11 mouse cellular contexts compared by ENCODE assay signal in the genomic region with DNA sequence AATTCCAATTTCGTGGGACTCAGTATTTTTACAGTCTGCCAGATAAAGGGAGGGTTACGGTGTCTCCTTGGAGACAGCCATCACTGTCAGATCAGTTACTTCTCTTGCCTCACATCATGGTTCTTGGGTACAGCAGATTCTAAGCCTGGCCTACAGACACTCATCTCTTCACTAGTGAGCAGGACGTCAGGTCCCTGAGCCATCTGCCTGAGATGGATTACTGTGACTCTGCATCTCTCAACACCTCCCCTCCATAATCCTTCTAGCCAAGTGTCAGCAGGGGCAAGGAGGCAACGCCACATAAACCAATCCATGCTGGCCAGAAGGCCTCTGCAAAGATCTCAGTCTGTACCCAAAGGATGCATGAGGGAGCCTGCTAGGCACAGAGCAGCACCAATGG. TPM values are rescaled to one million over a fixed set of nuclear protein-coding genes. Genes with fewer than 3 reads are reported as not detected.
DNase-seq lines count a peak whose midpoint lies in the region; ATAC-seq lines count a peak whose summit lies in the region.
"Had no signal": no experiment of that assay in that cellular context is flagged by ENCODE, and none has a peak within 500 bp of the region (broad histone marks: within the 10 kb centered on the region; RNA-seq: fewer than 3 reads in every experiment).

No protein-coding gene starts in this region.

- H3K27ac ChIP-seq in hindbrain, embryonic 10.5 days: peak overlapping the region; percentile 53; the same call in 1 of the 2 replicates
- no peak overlapping the region for H3K27ac ChIP-seq in hindbrain, embryonic 11.5 days (ENCODE audit: low read depth, low read length)
- H3K27ac ChIP-seq in midbrain, embryonic 10.5 days (replicated peaks): peak overlapping the region; percentile 61
- no peak overlapping the region for H3K27ac ChIP-seq in midbrain, embryonic 11.5 days (ENCODE audit: low read depth, low read length)
- H3K27ac ChIP-seq in limb, embryonic 10.5 days: 0 out of 2 replicates have a peak overlapping the region, but pooled peaks have one; percentile 4
- H3K27ac ChIP-seq: embryonic facial prominence, embryonic 15.5 days; liver, embryonic 14.5 days had no signal

- H3K9me3 ChIP-seq in hindbrain, embryonic 10.5 days: no peaks in the 10 kb centered on the region
- H3K9me3 ChIP-seq in hindbrain, embryonic 11.5 days (ENCODE audit: control insufficient read depth, low read length): no peaks in the 10 kb centered on the region
- no peaks in the 10 kb centered on the region for H3K9me3 ChIP-seq in midbrain, embryonic 10.5 days (replicated peaks)
- H3K9me3 ChIP-seq in midbrain, embryonic 11.5 days (ENCODE audit: control insufficient read depth, low read length): no peaks in the 10 kb centered on the region
- no peaks in the 10 kb centered on the region for H3K9me3 ChIP-seq in limb, embryonic 10.5 days (replicated peaks)
- H3K9me3 ChIP-seq: embryonic facial prominence, embryonic 15.5 days had no signal

- H3K4me3 ChIP-seq in hindbrain, embryonic 10.5 days: no peak overlapping the region
- no peak overlapping the region for H3K4me3 ChIP-seq in hindbrain, embryonic 11.5 days (ENCODE audit: low read depth, low read length)
- no peak overlapping the region for H3K4me3 ChIP-seq in midbrain, embryonic 10.5 days
- no peak overlapping the region for H3K4me3 ChIP-seq in midbrain, embryonic 11.5 days (ENCODE audit: low read depth, low read length)
- H3K4me3 ChIP-seq in limb, embryonic 10.5 days: no peak overlapping the region
- H3K4me3 ChIP-seq: embryonic facial prominence, embryonic 15.5 days; myocyte had no signal

- H3K4me2 ChIP-seq in hindbrain, embryonic 11.5 days (replicated peaks; ENCODE audit: low read depth, low read length): no peak overlapping the region
- no peak overlapping the region for H3K4me2 ChIP-seq in midbrain, embryonic 11.5 days
- H3K4me2 ChIP-seq: embryonic facial prominence, embryonic 15.5 days had no signal

- H3K27me3 ChIP-seq in hindbrain, embryonic 10.5 days (ENCODE audit: insufficient read depth, poor library complexity, severe bottlenecking): peaks cover 33% of the 10 kb centered on the region
- peaks cover 5% of the 10 kb centered on the region for H3K27me3 ChIP-seq in hindbrain, embryonic 11.5 days (ENCODE audit: control insufficient read depth, insufficient read depth, low read length)
- peaks cover 79% of the 10 kb centered on the region for H3K27me3 ChIP-seq in midbrain, embryonic 10.5 days (ENCODE audit: low read depth, poor library complexity, severe bottlenecking)
- H3K27me3 ChIP-seq in midbrain, embryonic 11.5 days (ENCODE audit: control insufficient read depth, insufficient read depth, low read length): no peaks in the 10 kb centered on the region; the same call in 1 of the 2 replicates
- H3K27me3 ChIP-seq in limb, embryonic 10.5 days (ENCODE audit: low read depth, poor library complexity, severe bottlenecking): peaks cover 17% of the 10 kb centered on the region

- no peak for DNase-seq in hindbrain, embryonic 10.5 days (ENCODE audit: low spot score)
- DNase-seq in hindbrain, embryonic 11.5 days (ENCODE audit: low spot score): no peak
- no peak for DNase-seq in midbrain, embryonic 10.5 days (ENCODE audit: low spot score)
- no peak for DNase-seq in midbrain, embryonic 11.5 days (ENCODE audit: low spot score, missing footprints)
- DNase-seq in cerebellum, postnatal 10 days: peak; percentile 79 to 86
- DNase-seq in limb, embryonic 10.5 days (ENCODE audit: low spot score): no peak
- DNase-seq in left cerebral cortex, adult 11 months (ENCODE audit: low spot score): no peak
- DNase-seq: right cerebral cortex, postnatal 4 days had no signal

- H3K4me1 ChIP-seq in hindbrain, embryonic 10.5 days (replicated peaks): peaks cover 65% of the 10 kb centered on the region
- H3K4me1 ChIP-seq in hindbrain, embryonic 11.5 days (replicated peaks; ENCODE audit: control insufficient read depth, insufficient read depth, low read length): peaks cover 13% of the 10 kb centered on the region
- peaks cover 55% of the 10 kb centered on the region for H3K4me1 ChIP-seq in midbrain, embryonic 10.5 days
- peaks cover 22% of the 10 kb centered on the region for H3K4me1 ChIP-seq in midbrain, embryonic 11.5 days (ENCODE audit: control insufficient read depth, insufficient read depth, low read length)
- peaks cover 83% of the 10 kb centered on the region for H3K4me1 ChIP-seq in limb, embryonic 10.5 days

- WGBS in hindbrain, embryonic 10.5 days: 64% methylated on average over 4 of the region's 4 CpGs
- 52% methylated on average over 4 of the region's 4 CpGs for WGBS in hindbrain, embryonic 11.5 days
- 62% methylated on average over 4 of the region's 4 CpGs for WGBS in midbrain, embryonic 10.5 days
- 51% methylated on average over 4 of the region's 4 CpGs for WGBS in midbrain, embryonic 11.5 days
- 62% methylated on average over 4 of the region's 4 CpGs for WGBS in limb, embryonic 10.5 days

- H3K9ac ChIP-seq in hindbrain, embryonic 11.5 days (ENCODE audit: low read depth, low read length): no peak overlapping the region
- H3K9ac ChIP-seq in midbrain, embryonic 11.5 days (ENCODE audit: low read length): no peak overlapping the region
- H3K9ac ChIP-seq: embryonic facial prominence, embryonic 15.5 days; liver, embryonic 14.5 days had no signal

- peaks cover 12% of the 10 kb centered on the region for H3K36me3 ChIP-seq in hindbrain, embryonic 10.5 days
- no peaks in the 10 kb centered on the region for H3K36me3 ChIP-seq in hindbrain, embryonic 11.5 days (ENCODE audit: control insufficient read depth, insufficient read depth, low read length)
- peaks cover 10% of the 10 kb centered on the region for H3K36me3 ChIP-seq in midbrain, embryonic 10.5 days
- no peaks in the 10 kb centered on the region for H3K36me3 ChIP-seq in midbrain, embryonic 11.5 days (ENCODE audit: control insufficient read depth, insufficient read depth, low read length)
- H3K36me3 ChIP-seq in limb, embryonic 10.5 days: peaks cover 40% of the 10 kb centered on the region

- no peak for ATAC-seq in hindbrain, embryonic 11.5 days (ENCODE audit: low FRiP score)
- ATAC-seq in midbrain, embryonic 11.5 days (ENCODE audit: low FRiP score): no peak

RNA-seq across cellular contexts. Expression of a gene that starts 24.0 kb away (rescaled TPM):
- polyA plus RNA-seq in hindbrain, embryonic 10.5 days (2016; fragmentation: Nextera tagmentation; extraction: Ambion mirVana): 15.9 and 16.6 TPM in 2 replicates
- polyA plus RNA-seq in hindbrain, embryonic 11.5 days (2014; fragmentation: Nextera tagmentation; extraction: Ambion mirVana): 9.2 and 9.6 TPM in 2 replicates
- polyA plus RNA-seq in midbrain, embryonic 10.5 days (2016; fragmentation: Nextera tagmentation; extraction: Ambion mirVana): 9.2 and 11.2 TPM in 2 replicates
- 4.8 and 6.1 TPM in 2 replicates for polyA plus RNA-seq in midbrain, embryonic 11.5 days (2014; fragmentation: Nextera tagmentation; extraction: Ambion mirVana)
- 24.9 and 28.0 TPM in 2 replicates for polyA plus RNA-seq in limb, embryonic 10.5 days (2016; fragmentation: Nextera tagmentation; extraction: Ambion mirVana)

Comparison
In these comparisons a context has a peak if more than half of its experiments do, and no peak if none do; other contexts are left out.
1. H3K27ac ChIP-seq: peak in hindbrain, embryonic 10.5 days (single experiment), midbrain, embryonic 10.5 days (single experiment) and limb, embryonic 10.5 days (single experiment); none in hindbrain, embryonic 11.5 days (single experiment) and midbrain, embryonic 11.5 days (single experiment).
2. DNase-seq: peak in cerebellum, postnatal 10 days (2 of 2); none in hindbrain, embryonic 10.5 days (single experiment), hindbrain, embryonic 11.5 days (single experiment), midbrain, embryonic 10.5 days (single experiment), midbrain, embryonic 11.5 days (single experiment), limb, embryonic 10.5 days (single experiment) and left cerebral cortex, adult 11 months (single experiment).